Mouse (Mus musculus): ENCODE measurements around the gene Rev1. TPM values are rescaled to one million over a fixed set of nuclear protein-coding genes. Genes with fewer than 3 reads are reported as not detected.

Gene Rev1
- polyA plus RNA-seq, 1 experiment from 2014 or later, result 10.1 TPM

DNA sequence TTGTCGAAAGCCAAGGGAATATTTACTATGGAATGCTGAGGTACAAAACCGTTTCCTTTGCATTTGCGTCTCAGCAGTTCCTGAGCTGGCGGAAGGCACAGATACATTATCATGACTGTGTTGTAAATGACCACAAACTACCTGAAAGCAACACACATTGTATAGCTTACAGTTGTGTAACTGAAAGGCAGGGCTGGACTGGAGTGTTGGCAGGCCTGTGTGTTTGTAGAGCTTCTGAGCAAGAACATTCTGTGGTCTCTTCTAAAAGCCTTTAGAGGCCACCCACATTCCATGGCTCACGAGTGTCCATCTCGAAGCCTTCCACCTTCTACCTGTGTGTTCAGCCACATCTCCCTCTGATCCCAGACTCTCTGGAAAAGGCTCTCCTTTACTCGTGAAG lies 102.3 kb downstream of the Rev1 start:
- no peak overlapping the region for H3K27ac ChIP-seq (ENCODE audit: low read depth, low read length)

DNA sequence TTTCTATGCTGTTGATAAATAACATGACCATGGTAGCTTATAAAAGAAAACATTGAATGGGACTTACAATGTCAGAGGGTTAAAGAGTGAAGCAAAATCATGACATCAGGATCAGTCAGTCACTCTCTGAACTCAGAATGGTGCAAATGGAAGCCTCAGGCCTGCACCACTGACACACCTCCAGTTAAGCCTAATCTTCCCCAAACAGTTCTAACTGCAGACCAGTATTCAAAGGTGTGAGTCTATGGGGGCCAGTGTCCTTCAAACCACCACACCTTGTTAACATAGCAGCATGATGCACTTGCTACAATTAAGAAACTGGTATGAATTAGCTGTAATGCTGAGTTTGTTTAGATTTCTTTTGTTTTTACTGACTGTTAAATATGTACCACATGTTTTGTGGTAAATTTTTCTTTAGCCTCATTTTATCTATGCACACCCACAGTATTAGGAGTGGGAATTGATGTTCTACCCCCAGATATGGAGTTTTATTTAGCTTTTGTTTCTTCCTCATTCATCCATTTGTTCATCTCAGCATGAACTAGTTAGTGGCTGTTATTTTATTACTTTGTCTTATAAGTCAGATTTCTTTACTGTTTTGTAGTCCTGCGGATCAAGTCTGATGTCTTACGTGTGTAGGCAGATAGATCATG lies 114.9 kb downstream of the Rev1 start:
- Histone ChIP-seq H3K9ac (ENCODE audit: low read depth, low read length) (no peak overlapping the region), H3K4me1 (replicated peaks; ENCODE audit: control insufficient read depth, insufficient read depth, low read length) (0 out of 2 replicates have a peak, but pooled peaks cover 4% of the 10 kb centered on the region), H3K27me3 (replicated peaks; ENCODE audit: control insufficient read depth, insufficient read depth, low read length) (no peaks in the 10 kb centered on the region), H3K9me3 (ENCODE audit: control insufficient read depth) (no peaks in the 10 kb centered on the region), H3K36me3 (ENCODE audit: control insufficient read depth, insufficient read depth) (peaks cover 15% of the 10 kb centered on the region), H3K4me2 (replicated peaks; ENCODE audit: low read depth) (no peak overlapping the region), H3K27ac (ENCODE audit: low read depth, low read length) (no peak overlapping the region), H3K4me3 (ENCODE audit: low read depth, low read length) (no peak overlapping the region)
- TF ChIP-seq CTCF (IDR thresholded peaks at IDR 0.05; ENCODE audit: low read depth), result no peak
- no peak for ATAC-seq
- 97% methylated on average over 2 of the region's 2 CpGs for WGBS

More for the DNA sequence above, 102.3 kb downstream of the Rev1 start:
- Histone ChIP-seq H3K4me3 (ENCODE audit: low read depth, low read length) (no peak overlapping the region), H3K4me1 (replicated peaks; ENCODE audit: control insufficient read depth, insufficient read depth, low read length) (no peaks in the 10 kb centered on the region), H3K36me3 (ENCODE audit: control insufficient read depth, insufficient read depth) (peaks cover 41% of the 10 kb centered on the region), H3K9ac (ENCODE audit: low read depth, low read length) (no peak overlapping the region), H3K4me2 (replicated peaks; ENCODE audit: low read depth) (no peak overlapping the region), H3K27me3 (replicated peaks; ENCODE audit: control insufficient read depth, insufficient read depth, low read length) (no peaks in the 10 kb centered on the region), H3K9me3 (ENCODE audit: control insufficient read depth) (no peaks in the 10 kb centered on the region)
- no peak for ATAC-seq
- WGBS, result 89% methylated on average over 7 of the region's 7 CpGs
- no peak for TF ChIP-seq CTCF (IDR thresholded peaks at IDR 0.05; ENCODE audit: low read depth)

DNA sequence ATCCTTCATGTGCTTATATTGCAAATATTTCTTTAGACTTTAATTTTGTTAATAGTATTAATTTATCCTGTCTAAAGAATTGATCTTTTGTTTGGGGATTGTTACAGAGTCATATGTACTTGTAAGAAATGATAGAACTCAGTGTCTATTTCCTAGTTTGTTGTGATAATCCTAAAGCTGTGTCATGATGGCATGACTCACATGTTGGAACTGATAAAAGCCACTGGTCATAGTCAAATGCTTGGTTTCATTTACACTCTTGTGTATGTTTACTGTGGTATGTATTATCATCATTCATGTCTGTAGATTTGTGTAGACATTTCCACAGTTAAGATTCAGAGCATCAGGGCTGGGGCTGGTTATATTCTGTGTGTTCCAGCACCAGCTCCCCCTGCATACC lies 117.1 kb downstream of the Rev1 start:
- TF ChIP-seq CTCF (IDR thresholded peaks at IDR 0.05; ENCODE audit: low read depth), result no peak

DNA sequence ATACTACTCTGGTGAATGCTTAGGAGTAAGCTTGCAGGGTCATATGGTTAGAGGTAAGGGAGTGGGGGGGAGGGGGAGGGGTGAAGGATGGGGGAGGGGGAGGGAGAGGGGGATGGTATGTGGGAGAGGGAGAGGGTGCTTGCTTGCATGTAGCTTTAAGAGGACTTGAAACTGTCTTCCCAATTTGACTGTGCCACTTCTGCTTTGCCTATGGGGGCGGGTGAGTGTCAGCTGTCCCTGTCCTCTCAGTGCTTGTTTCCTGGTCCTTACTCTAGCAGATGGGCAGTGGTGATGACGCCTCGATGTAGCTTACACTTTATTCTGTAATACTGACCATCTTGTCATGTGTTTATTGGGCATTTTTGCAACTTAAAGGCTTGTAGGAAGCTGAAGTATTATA lies 117.5 kb downstream of the Rev1 start:
- H3K4me1 ChIP-seq (replicated peaks; ENCODE audit: control insufficient read depth, insufficient read depth, low read length), result 0 out of 2 replicates have a peak, but pooled peaks cover 4% of the 10 kb centered on the region
- TF ChIP-seq CTCF (IDR thresholded peaks at IDR 0.05; ENCODE audit: low read depth), result no peak
- H3K9me3 ChIP-seq (ENCODE audit: control insufficient read depth), result no peaks in the 10 kb centered on the region
- H3K36me3 ChIP-seq (ENCODE audit: control insufficient read depth, insufficient read depth), result no peaks in the 10 kb centered on the region
- H3K9ac ChIP-seq (ENCODE audit: low read depth, low read length), result no peak overlapping the region
- no peak for ATAC-seq
- 89% methylated on average over 3 of the region's 3 CpGs for WGBS
- no peak overlapping the region for H3K4me2 ChIP-seq (replicated peaks; ENCODE audit: low read depth)
- no peak overlapping the region for H3K4me3 ChIP-seq (ENCODE audit: low read depth, low read length)
- no peaks in the 10 kb centered on the region for H3K27me3 ChIP-seq (replicated peaks; ENCODE audit: control insufficient read depth, insufficient read depth, low read length)
- H3K27ac ChIP-seq (ENCODE audit: low read depth, low read length), result no peak overlapping the region

More for the DNA sequence above, 117.1 kb downstream of the Rev1 start:
- Histone ChIP-seq H3K36me3 (ENCODE audit: control insufficient read depth, insufficient read depth) (no peaks in the 10 kb centered on the region), H3K27ac (ENCODE audit: low read depth, low read length) (no peak overlapping the region), H3K9ac (ENCODE audit: low read depth, low read length) (no peak overlapping the region), H3K4me2 (replicated peaks; ENCODE audit: low read depth) (no peak overlapping the region), H3K4me3 (ENCODE audit: low read depth, low read length) (no peak overlapping the region), H3K9me3 (ENCODE audit: control insufficient read depth) (no peaks in the 10 kb centered on the region), H3K4me1 (replicated peaks; ENCODE audit: control insufficient read depth, insufficient read depth, low read length) (0 out of 2 replicates have a peak, but pooled peaks cover 4% of the 10 kb centered on the region), H3K27me3 (replicated peaks; ENCODE audit: control insufficient read depth, insufficient read depth, low read length) (no peaks in the 10 kb centered on the region)
- ATAC-seq, result no peak

DNA sequence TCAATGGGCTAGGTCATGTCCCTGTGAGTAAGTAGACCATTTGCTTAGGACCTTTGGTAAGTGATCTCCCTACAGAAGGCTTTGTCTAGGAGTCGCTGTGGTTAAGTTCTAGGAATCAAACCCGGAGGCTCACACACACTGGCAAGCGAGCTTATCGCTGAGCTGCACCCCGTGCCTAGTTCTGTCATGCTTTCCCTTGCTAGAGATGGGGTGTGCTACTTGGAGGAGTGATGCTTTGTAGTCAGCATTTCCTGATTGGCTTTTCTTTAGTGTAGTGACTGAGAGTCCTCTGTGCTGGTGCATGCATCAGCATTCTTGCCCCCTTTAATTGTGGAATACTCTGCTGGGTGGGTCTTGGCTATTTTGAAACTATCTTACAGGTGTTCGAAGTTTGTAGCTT lies 118.0 kb downstream of the Rev1 start:
- no peaks in the 10 kb centered on the region for H3K9me3 ChIP-seq (ENCODE audit: control insufficient read depth)
- H3K36me3 ChIP-seq (ENCODE audit: control insufficient read depth, insufficient read depth), result no peaks in the 10 kb centered on the region
- no peak overlapping the region for H3K4me3 ChIP-seq (ENCODE audit: low read depth, low read length)
- no peak overlapping the region; the same call in 1 of the 2 replicates for H3K27ac ChIP-seq (ENCODE audit: low read depth, low read length)
- no peak for ATAC-seq
- no peaks in the 10 kb centered on the region for H3K27me3 ChIP-seq (replicated peaks; ENCODE audit: control insufficient read depth, insufficient read depth, low read length)
- no peak overlapping the region for H3K9ac ChIP-seq (ENCODE audit: low read depth, low read length)
- H3K4me1 ChIP-seq (replicated peaks; ENCODE audit: control insufficient read depth, insufficient read depth, low read length), result 0 out of 2 replicates have a peak, but pooled peaks cover 4% of the 10 kb centered on the region
- 76% methylated on average over 6 of the region's 6 CpGs for WGBS
- TF ChIP-seq CTCF (IDR thresholded peaks at IDR 0.05; ENCODE audit: low read depth), result no peak
- no peak overlapping the region for H3K4me2 ChIP-seq (replicated peaks; ENCODE audit: low read depth)

DNA sequence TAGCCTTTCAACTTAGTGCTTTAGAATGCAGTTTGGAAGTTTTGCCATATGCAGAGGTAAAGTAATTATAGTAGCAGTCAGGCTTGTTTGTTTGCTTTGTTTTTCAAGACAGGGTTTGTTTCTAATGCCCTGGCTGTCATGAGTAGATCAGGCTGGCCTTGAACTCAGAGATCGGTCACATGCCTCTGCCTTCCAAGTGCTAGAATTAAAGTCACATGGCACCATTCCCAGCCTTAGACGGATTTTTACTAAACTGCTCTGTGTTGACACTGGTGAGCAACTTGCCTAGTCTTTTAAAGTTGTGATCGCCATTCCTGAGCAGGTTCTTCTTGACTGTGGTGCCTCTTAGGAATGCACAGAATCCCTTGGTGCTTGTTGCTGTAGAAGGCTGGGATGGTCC lies 122.9 kb downstream of the Rev1 start:
- TF ChIP-seq CTCF (IDR thresholded peaks at IDR 0.05; ENCODE audit: low read depth), result no peak
- 52% methylated on average over 3 of the region's 3 CpGs for WGBS
- no peaks in the 10 kb centered on the region for H3K9me3 ChIP-seq (ENCODE audit: control insufficient read depth)
- no peak overlapping the region for H3K27ac ChIP-seq (ENCODE audit: low read depth, low read length)
- no peaks in the 10 kb centered on the region for H3K36me3 ChIP-seq (ENCODE audit: control insufficient read depth, insufficient read depth)
- ATAC-seq, result no peak
- H3K4me3 ChIP-seq (ENCODE audit: low read depth, low read length), result no peak overlapping the region
- H3K27me3 ChIP-seq (replicated peaks; ENCODE audit: control insufficient read depth, insufficient read depth, low read length), result no peaks in the 10 kb centered on the region
- H3K4me1 ChIP-seq (replicated peaks; ENCODE audit: control insufficient read depth, insufficient read depth, low read length), result no peaks in the 10 kb centered on the region
- no peak overlapping the region for H3K4me2 ChIP-seq (replicated peaks; ENCODE audit: low read depth)
- no peak overlapping the region for H3K9ac ChIP-seq (ENCODE audit: low read depth, low read length)

All from intestine, postnatal 0 days (tissue).